Mouse (Mus musculus) embryonic facial prominence, embryonic 13.5 days (tissue): ENCODE results near the gene Gm1604a. TPM values are rescaled to one million over a fixed set of nuclear protein-coding genes. Genes with fewer than 3 reads are reported as not detected.
"Not testable (repeated sequence)": the region's sequence is repeated elsewhere in the genome, so short reads cannot be mapped to it uniquely, and the experiment has no call there.

Experiments
- ATAC-seq: fragments of 200-750 bp; cut with Nextera tagmentation; 2 replicates; pipeline ENCODE4 v1.8.0; 2017; ENCODE audit warnings: low read depth; ENCODE audit not compliant: insufficient number of reproducible peaks, insufficient read depth, low FRiP score, low TSS enrichment
- H3K27ac ChIP-seq: fragments of 300-500 bp; sonication (generic); 2 replicates; pipeline ENCODE4 v1.5.1; 2015; ENCODE audit warnings: moderate library complexity, mild to moderate bottlenecking, inconsistent platforms
- H3K27me3 ChIP-seq: fragments of 300-500 bp; sonication (generic); 2 replicates; pipeline ENCODE4 v1.6.1; 2015; ENCODE audit warnings: mild to moderate bottlenecking, inconsistent platforms
- H3K36me3 ChIP-seq: fragments of 300-500 bp; sonication (generic); 2 replicates; pipeline ENCODE4 v1.6.1; 2015; ENCODE audit warnings: mild to moderate bottlenecking, inconsistent platforms
- H3K4me1 ChIP-seq: fragments of 300-500 bp; sonication (generic); 2 replicates; pipeline ENCODE4 v1.6.1; 2015; ENCODE audit warnings: inconsistent platforms
- H3K4me2 ChIP-seq: fragments of 300-500 bp; sonication (generic); 2 replicates; pipeline ENCODE4 v1.6.1; 2015; ENCODE audit warnings: moderate library complexity, mild to moderate bottlenecking, inconsistent platforms
- H3K4me3 ChIP-seq: fragments of 300-500 bp; sonication (generic); 2 replicates; pipeline ENCODE4 v1.5.1; 2015; ENCODE audit warnings: mild to moderate bottlenecking, inconsistent platforms
- H3K9ac ChIP-seq: fragments of 300-500 bp; sonication (generic); 2 replicates; pipeline ENCODE4 v1.6.1; 2015; ENCODE audit warnings: mild to moderate bottlenecking, inconsistent platforms
- H3K9me3 ChIP-seq: fragments of 300-500 bp; sonication (generic); 2 replicates; pipeline ENCODE4 v1.6.1; 2016; ENCODE audit warnings: inconsistent platforms
- WGBS: fragments of 180-500 bp; shearing (Covaris S2); methylation state at CpG from one replicate; pipeline ENCODE4 v1.1.7; 2015; ENCODE audit warnings: mixed read lengths; 5-methylcytosine and 5-hydroxymethylcytosine counted together
- polyA plus RNA-seq: library from polyadenylated mRNA; unstranded; fragments of >200 nt; fragmentation: Nextera tagmentation; extraction: Ambion mirVana; gene quantifications from 2 replicates; pipeline ENCODE4 v1.2.1, GENCODE M21; 2015

Gene Gm1604a
- not detected in 2 replicates for polyA plus RNA-seq

GRCm38 (mm10) chr17:7025257-7025656 lies at the start of gene Gm1604a:
Gm1604a (plus strand) TSS chr17:7025568.
- not testable (repeated sequence) for H3K9ac ChIP-seq, H3K27ac ChIP-seq, ATAC-seq, H3K27me3 ChIP-seq, H3K4me3 ChIP-seq, H3K4me1 ChIP-seq, H3K4me2 ChIP-seq, H3K36me3 ChIP-seq, H3K9me3 ChIP-seq
- WGBS, result 13% methylated on average over 5 of the region's 14 CpGs

DNA sequence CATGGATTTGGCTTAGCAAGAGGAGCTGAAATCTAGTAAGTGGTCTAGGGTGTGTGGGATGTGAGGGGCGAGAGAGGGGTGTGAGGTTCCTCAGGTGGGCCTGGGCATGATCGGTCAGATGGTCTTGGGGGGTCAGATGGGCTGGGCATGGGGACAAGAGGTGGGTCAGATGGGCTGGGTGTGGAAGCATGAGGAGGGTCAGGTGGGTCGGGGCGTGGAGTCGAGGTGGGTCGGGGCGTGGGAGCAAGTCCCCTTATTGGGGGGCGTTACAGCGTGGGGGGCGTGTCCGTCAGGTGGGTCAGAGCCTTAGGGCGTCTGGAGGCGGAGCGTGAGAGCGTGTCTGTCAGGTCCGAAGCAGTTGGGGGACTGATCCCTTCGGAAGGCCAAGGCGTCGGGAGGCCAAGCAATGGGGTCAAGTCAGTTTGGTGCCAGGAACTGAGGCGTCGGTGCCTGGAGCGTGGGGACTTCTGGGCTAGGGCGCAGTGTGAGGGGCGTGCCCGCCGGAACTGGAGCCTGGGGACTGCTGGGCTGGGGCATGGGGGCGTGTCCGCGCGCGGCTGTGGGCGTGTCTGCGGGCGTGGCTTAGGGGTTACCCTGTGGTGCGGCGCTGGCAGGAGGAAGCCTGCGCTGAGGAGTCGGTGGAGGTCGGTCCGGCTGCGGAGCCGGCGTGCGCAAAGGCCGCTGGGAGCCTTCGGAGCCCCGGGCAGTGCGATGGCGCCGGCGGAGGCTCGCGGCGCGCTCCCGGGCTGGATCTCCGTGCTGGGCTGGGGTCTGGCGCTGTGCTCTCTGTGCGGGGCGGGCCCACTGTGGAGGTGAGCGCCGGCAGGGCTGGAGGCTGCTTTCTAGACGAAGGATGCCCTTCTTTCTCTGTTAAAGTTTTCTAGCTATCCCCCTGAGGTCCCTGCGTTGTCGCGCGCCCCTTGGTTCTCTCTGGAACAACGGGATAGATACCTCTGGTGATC lies 46.8 kb upstream of the Gm1604a start, which contains the start of gene Gm49721:
TSS of gene Gm49721 (plus strand) at position 618 of the 962 bp plus-strand sequence.
- not testable (repeated sequence) for H3K27me3 ChIP-seq, H3K9me3 ChIP-seq, H3K27ac ChIP-seq, H3K4me1 ChIP-seq, H3K36me3 ChIP-seq
- H3K4me2 ChIP-seq, result peak within 1 kb of the TSS; percentile 58
- peak within 1 kb of the TSS; percentile 77 for H3K9ac ChIP-seq
- H3K4me3 ChIP-seq, result peak within 1 kb of the TSS; percentile 53
- 1% methylated on average over 52 of the region's 68 CpGs for WGBS
- peak; percentile 95 for ATAC-seq

DNA sequence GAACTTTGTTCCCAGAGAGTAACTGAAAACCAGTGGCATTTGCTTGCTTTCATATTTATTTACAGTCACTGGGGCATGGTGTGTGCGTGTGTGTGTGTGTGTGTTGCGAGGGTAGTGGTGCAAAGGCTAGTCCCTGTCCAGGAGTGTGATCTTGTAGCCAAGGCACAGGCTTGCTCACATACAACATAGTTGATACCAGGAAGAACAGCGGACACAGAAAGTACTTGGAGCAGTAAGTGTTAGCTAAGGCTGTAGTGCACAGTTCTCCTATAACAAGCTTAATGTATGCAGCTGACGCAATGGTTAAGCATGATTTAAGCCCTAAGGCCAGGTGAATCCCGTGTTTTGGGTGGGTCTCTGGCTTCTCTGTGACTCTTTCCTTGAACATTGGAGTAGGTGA lies 46.0 kb upstream of the Gm1604a start:
- not testable (repeated sequence) for H3K36me3 ChIP-seq, H3K9me3 ChIP-seq, H3K4me1 ChIP-seq, H3K27ac ChIP-seq, ATAC-seq, H3K27me3 ChIP-seq
- Histone ChIP-seq H3K9ac (peak overlapping the region; percentile 77), H3K4me2 (peak overlapping the region; percentile 58), H3K4me3 (peak overlapping the region; percentile 53)
- 11% methylated on average over 5 of the region's 5 CpGs for WGBS

- H3K4me1 ChIP-seq, H3K27me3 ChIP-seq, H3K27ac ChIP-seq, H3K9ac ChIP-seq, ATAC-seq, H3K9me3 ChIP-seq, H3K4me2 ChIP-seq, H3K4me3 ChIP-seq, H3K36me3 ChIP-seq: not testable (repeated sequence)
- 90% methylated on average over 5 of the region's 8 CpGs for WGBS
Observed at GRCm38 (mm10) chr17:6980144-6980543, 45.2 kb upstream of the Gm1604a start.

GRCm38 (mm10) chr17:6986118-6986517 lies 39.2 kb upstream of the Gm1604a start:
- not testable (repeated sequence) for H3K4me3 ChIP-seq, H3K4me2 ChIP-seq, H3K27me3 ChIP-seq, H3K9me3 ChIP-seq, H3K36me3 ChIP-seq, H3K27ac ChIP-seq, ATAC-seq, H3K9ac ChIP-seq, H3K4me1 ChIP-seq
- WGBS, result 98% methylated on average over 1 of the region's 1 CpGs

DNA sequence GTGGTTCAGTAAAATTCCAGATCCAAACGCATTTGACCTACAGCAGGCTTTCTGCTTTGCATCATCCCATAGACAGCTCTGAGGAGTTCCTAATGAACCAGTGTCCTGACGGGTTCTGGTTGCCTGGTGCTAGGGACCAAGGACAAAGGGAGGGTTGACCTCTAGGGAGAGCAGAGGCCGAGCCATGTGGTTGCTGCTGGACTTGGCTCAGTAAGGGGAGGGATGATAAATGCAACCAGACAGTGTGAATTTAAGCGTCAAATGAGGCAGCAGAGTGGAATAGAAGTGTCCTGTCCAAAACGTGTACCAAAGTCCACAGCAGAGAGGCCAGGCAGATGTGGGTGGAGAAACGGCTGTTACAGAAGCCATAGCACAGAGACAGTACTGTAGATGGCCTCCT lies 29.9 kb upstream of the Gm1604a start:
- not testable (repeated sequence) for ATAC-seq, H3K4me1 ChIP-seq, H3K27ac ChIP-seq, H3K27me3 ChIP-seq, H3K36me3 ChIP-seq, H3K9me3 ChIP-seq, H3K4me2 ChIP-seq, H3K4me3 ChIP-seq, H3K9ac ChIP-seq
- WGBS, result no CpG with 5 or more reads among the region's 6 CpGs

DNA sequence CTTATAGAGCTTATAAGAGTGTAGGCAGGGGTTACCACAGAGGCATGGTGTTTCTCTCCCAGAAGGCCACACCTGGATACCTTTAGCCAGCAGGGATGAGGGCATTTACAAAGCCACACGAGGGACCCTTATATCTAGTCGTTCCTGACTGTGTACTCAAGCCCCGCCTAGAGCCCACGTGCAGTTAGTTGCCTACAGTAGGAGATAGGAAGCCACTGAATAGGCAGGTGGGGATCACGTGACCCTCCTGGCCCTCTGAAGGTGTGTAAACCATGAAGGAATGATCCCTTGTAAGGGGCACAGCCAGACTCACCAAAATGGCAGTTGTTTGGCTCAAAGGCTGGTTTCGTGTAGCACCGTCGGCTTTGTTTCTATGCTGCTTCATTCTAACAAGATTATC lies 28.5 kb upstream of the Gm1604a start:
- not testable (repeated sequence) for H3K9ac ChIP-seq, H3K4me3 ChIP-seq, H3K4me1 ChIP-seq, H3K36me3 ChIP-seq, H3K27me3 ChIP-seq, H3K9me3 ChIP-seq, H3K4me2 ChIP-seq, H3K27ac ChIP-seq, ATAC-seq
- 82% methylated on average over 8 of the region's 8 CpGs for WGBS

GRCm38 (mm10) chr17:6997778-6998490 lies 27.4 kb upstream of the Gm1604a start:
- H3K9me3 ChIP-seq, H3K27me3 ChIP-seq, H3K9ac ChIP-seq, H3K27ac ChIP-seq, ATAC-seq, H3K36me3 ChIP-seq, H3K4me1 ChIP-seq, H3K4me3 ChIP-seq, H3K4me2 ChIP-seq: not testable (repeated sequence)
- 100% methylated on average over 1 of the region's 7 CpGs for WGBS

GRCm38 (mm10) chr17:7001790-7002585 lies 23.4 kb upstream of the Gm1604a start:
- H3K36me3 ChIP-seq, H3K27ac ChIP-seq, H3K4me1 ChIP-seq, H3K9me3 ChIP-seq, H3K27me3 ChIP-seq, H3K4me3 ChIP-seq, H3K9ac ChIP-seq, H3K4me2 ChIP-seq, ATAC-seq: not testable (repeated sequence)
- WGBS, result 85% methylated on average over 9 of the region's 12 CpGs

DNA sequence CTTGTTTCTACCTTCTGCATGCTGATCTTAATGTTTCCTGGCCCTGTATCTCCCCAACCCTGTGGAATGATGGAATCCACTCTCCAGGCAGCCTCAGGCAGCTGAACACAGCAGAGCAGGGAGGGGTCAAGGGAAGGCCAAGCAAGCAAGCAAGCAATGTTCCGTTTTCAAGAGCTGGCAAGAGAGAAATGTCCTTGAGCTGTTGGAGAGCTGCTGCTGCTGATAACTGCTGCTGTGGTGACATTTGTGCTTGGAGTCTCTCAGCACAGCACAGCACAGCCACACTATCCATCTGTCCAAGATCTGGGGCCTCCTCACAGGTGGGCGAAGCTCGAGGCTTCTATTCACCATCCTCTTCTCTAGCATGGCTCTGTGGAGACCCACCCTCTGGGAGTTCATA lies 22.0 kb upstream of the Gm1604a start:
- WGBS, result no CpG with 5 or more reads among the region's 3 CpGs
- not testable (repeated sequence) for H3K36me3 ChIP-seq, ATAC-seq, H3K27me3 ChIP-seq, H3K4me1 ChIP-seq, H3K4me3 ChIP-seq, H3K9ac ChIP-seq, H3K9me3 ChIP-seq, H3K27ac ChIP-seq, H3K4me2 ChIP-seq

GRCm38 (mm10) chr17:7005646-7006045 lies 19.7 kb upstream of the Gm1604a start:
- H3K27ac ChIP-seq, H3K36me3 ChIP-seq, H3K4me3 ChIP-seq, H3K9me3 ChIP-seq, ATAC-seq, H3K4me2 ChIP-seq, H3K9ac ChIP-seq, H3K27me3 ChIP-seq, H3K4me1 ChIP-seq: not testable (repeated sequence)
- WGBS, result 51% methylated on average over 3 of the region's 4 CpGs
